Mouse (Mus musculus) limb, embryonic 13.5 days (tissue): ENCODE results near the gene Haus5. TPM values are rescaled to one million over a fixed set of nuclear protein-coding genes. Genes with fewer than 3 reads are reported as not detected.

Experiments used
- ATAC-seq: fragments of 200-750 bp; cut with Nextera tagmentation; 2 replicates; pipeline ENCODE4 v1.8.0; 2017; ENCODE audit warnings: low read depth, moderate number of reproducible peaks, moderate TSS enrichment; ENCODE audit not compliant: low FRiP score
- H3K27ac ChIP-seq: fragments of 300-500 bp; sonication (generic); 2 replicates; pipeline ENCODE4 v1.5.1; 2015; ENCODE audit warnings: inconsistent platforms, mild to moderate bottlenecking, moderate library complexity
- H3K27me3 ChIP-seq: fragments of 300-500 bp; sonication (generic); 2 replicates; pipeline ENCODE4 v1.6.1; 2015; ENCODE audit warnings: mild to moderate bottlenecking, inconsistent platforms
- H3K36me3 ChIP-seq: fragments of 300-500 bp; sonication (generic); 2 replicates; pipeline ENCODE4 v1.6.1; 2015; ENCODE audit warnings: inconsistent platforms, mild to moderate bottlenecking, moderate library complexity
- H3K4me1 ChIP-seq: fragments of 300-500 bp; sonication (generic); 2 replicates; pipeline ENCODE4 v1.6.1; 2015; ENCODE audit warnings: inconsistent platforms
- H3K4me2 ChIP-seq: fragments of 300-500 bp; sonication (generic); replicated peaks from 2 replicates; pipeline ENCODE4 v1.6.1; 2015; ENCODE audit warnings: inconsistent platforms, mild to moderate bottlenecking, moderate library complexity
- H3K4me3 ChIP-seq: fragments of 300-500 bp; sonication (generic); 2 replicates; pipeline ENCODE4 v1.5.1; 2015; ENCODE audit warnings: moderate library complexity, mild to moderate bottlenecking, inconsistent platforms
- H3K9ac ChIP-seq: fragments of 300-500 bp; sonication (generic); 2 replicates; pipeline ENCODE4 v1.6.1; 2015; ENCODE audit warnings: mild to moderate bottlenecking, inconsistent platforms
- H3K9me3 ChIP-seq: fragments of 300-500 bp; sonication (generic); 2 replicates; pipeline ENCODE4 v1.6.1; 2016; ENCODE audit warnings: inconsistent platforms
- WGBS: fragments of 180-500 bp; shearing (Covaris S2); methylation state at CpG from one replicate; pipeline ENCODE4 v1.1.7; 2015; 5-methylcytosine and 5-hydroxymethylcytosine counted together
- polyA plus RNA-seq: library from polyadenylated mRNA; unstranded; fragments of >200 nt; fragmentation: Nextera tagmentation; extraction: Ambion mirVana; gene quantifications from 2 replicates; pipeline ENCODE4 v1.2.1, GENCODE M21; 2015

Gene Haus5
- polyA plus RNA-seq, 1 experiment from 2014 or later: 45.3 TPM

GRCm38 (mm10) chr7:30618658-30619057, 46.1 kb downstream of the Haus5 start:
- Histone ChIP-seq H3K9me3 (no peaks in the 10 kb centered on the region; the same call in 1 of the 2 replicates), H3K36me3 (peaks cover 76% of the 10 kb centered on the region), H3K4me2 (no peak overlapping the region), H3K27me3 (no peaks in the 10 kb centered on the region), H3K27ac (no peak overlapping the region), H3K4me1 (no peaks in the 10 kb centered on the region), H3K9ac (no peak overlapping the region), H3K4me3 (no peak overlapping the region)
- ATAC-seq: no peak
- 96% methylated on average over 9 of the region's 9 CpGs for WGBS

- no peak overlapping the region for H3K4me3 ChIP-seq
- H3K4me2 ChIP-seq: no peak overlapping the region
- no peak overlapping the region for H3K27ac ChIP-seq
- WGBS: 58% methylated on average over 5 of the region's 5 CpGs
- no peaks in the 10 kb centered on the region for H3K27me3 ChIP-seq
- no peaks in the 10 kb centered on the region for H3K4me1 ChIP-seq
- H3K36me3 ChIP-seq: peaks cover 52% of the 10 kb centered on the region
- H3K9me3 ChIP-seq: no peaks in the 10 kb centered on the region; the same call in 1 of the 2 replicates
- no peak overlapping the region for H3K9ac ChIP-seq
- ATAC-seq: no peak
Measured at GRCm38 (mm10) chr7:30615049-30615760, 49.6 kb downstream of the Haus5 start.

GRCm38 (mm10) chr7:30614454-30614853, 50.3 kb downstream of the Haus5 start:
- no peaks in the 10 kb centered on the region for H3K4me1 ChIP-seq
- H3K4me2 ChIP-seq: no peak overlapping the region
- H3K27ac ChIP-seq: no peak overlapping the region
- H3K4me3 ChIP-seq: no peak overlapping the region
- H3K27me3 ChIP-seq: no peaks in the 10 kb centered on the region
- H3K36me3 ChIP-seq: peaks cover 45% of the 10 kb centered on the region
- H3K9ac ChIP-seq: no peak overlapping the region
- H3K9me3 ChIP-seq: no peaks in the 10 kb centered on the region; the same call in 1 of the 2 replicates
- ATAC-seq: no peak
- 84% methylated on average over 2 of the region's 2 CpGs for WGBS

GRCm38 (mm10) chr7:30613529-30614112, 51.2 kb downstream of the Haus5 start:
- Histone ChIP-seq H3K4me2 (no peak overlapping the region), H3K9ac (no peak overlapping the region), H3K27me3 (no peaks in the 10 kb centered on the region), H3K4me3 (no peak overlapping the region), H3K36me3 (peaks cover 37% of the 10 kb centered on the region), H3K9me3 (no peaks in the 10 kb centered on the region; the same call in 1 of the 2 replicates), H3K27ac (no peak overlapping the region), H3K4me1 (no peaks in the 10 kb centered on the region)
- no peak for ATAC-seq
- WGBS: 23% methylated on average over 14 of the region's 14 CpGs

GRCm38 (mm10) chr7:30612654-30613402, 52.0 kb downstream of the Haus5 start, which contains the start of gene Upk1a:
Gene Upk1a (minus strand): TSS chr7:30612847.
- WGBS: 51% methylated on average over 8 of the region's 8 CpGs
- no peak within 1 kb of the TSS for H3K4me3 ChIP-seq
- H3K9me3 ChIP-seq: no peaks in the 10 kb centered on the region; the same call in 1 of the 2 replicates
- ATAC-seq: no peak
- no peak within 1 kb of the TSS for H3K4me2 ChIP-seq
- peaks cover 29% of the 10 kb centered on the region for H3K36me3 ChIP-seq
- H3K9ac ChIP-seq: no peak within 1 kb of the TSS
- no peaks in the 10 kb centered on the region for H3K27me3 ChIP-seq
- no peak within 1 kb of the TSS for H3K27ac ChIP-seq
- H3K4me1 ChIP-seq: no peaks in the 10 kb centered on the region

GRCm38 (mm10) chr7:30610043-30610442, 54.8 kb downstream of the Haus5 start:
- Histone ChIP-seq H3K4me1 (no peaks in the 10 kb centered on the region), H3K27me3 (no peaks in the 10 kb centered on the region), H3K27ac (no peak overlapping the region), H3K36me3 (0 out of 2 replicates have a peak, but pooled peaks cover 1% of the 10 kb centered on the region), H3K9me3 (no peaks in the 10 kb centered on the region; the same call in 1 of the 2 replicates), H3K9ac (no peak overlapping the region), H3K4me3 (no peak overlapping the region), H3K4me2 (no peak overlapping the region)
- ATAC-seq: no peak
- 63% methylated on average over 7 of the region's 7 CpGs for WGBS

GRCm38 (mm10) chr7:30608476-30608875, 56.3 kb downstream of the Haus5 start:
- no peak overlapping the region for H3K9ac ChIP-seq
- no peak for ATAC-seq
- WGBS: 47% methylated on average over 16 of the region's 16 CpGs
- no peak overlapping the region for H3K27ac ChIP-seq
- H3K4me3 ChIP-seq: no peak overlapping the region
- H3K27me3 ChIP-seq: no peaks in the 10 kb centered on the region
- H3K9me3 ChIP-seq: no peaks in the 10 kb centered on the region
- no peak overlapping the region for H3K4me2 ChIP-seq
- no peaks in the 10 kb centered on the region for H3K36me3 ChIP-seq
- H3K4me1 ChIP-seq: no peaks in the 10 kb centered on the region

- no peak overlapping the region for H3K27ac ChIP-seq
- H3K27me3 ChIP-seq: no peaks in the 10 kb centered on the region
- H3K4me1 ChIP-seq: no peaks in the 10 kb centered on the region
- no peaks in the 10 kb centered on the region for H3K36me3 ChIP-seq
- no peaks in the 10 kb centered on the region for H3K9me3 ChIP-seq
- 23% methylated on average over 8 of the region's 8 CpGs for WGBS
- no peak overlapping the region for H3K4me3 ChIP-seq
- no peak for ATAC-seq
- no peak overlapping the region for H3K9ac ChIP-seq
- no peak overlapping the region for H3K4me2 ChIP-seq
Measured at GRCm38 (mm10) chr7:30607706-30608309, 57.0 kb downstream of the Haus5 start.

- no peaks in the 10 kb centered on the region for H3K27me3 ChIP-seq
- no peak overlapping the region for H3K4me2 ChIP-seq
- ATAC-seq: no peak
- 0 out of 2 replicates have a peak overlapping the region, but pooled peaks have one; percentile 19 for H3K9ac ChIP-seq
- no peaks in the 10 kb centered on the region for H3K9me3 ChIP-seq
- H3K4me3 ChIP-seq: no peak overlapping the region
- 85% methylated on average over 8 of the region's 8 CpGs for WGBS
- no peaks in the 10 kb centered on the region for H3K36me3 ChIP-seq
- H3K27ac ChIP-seq: no peak overlapping the region
- no peaks in the 10 kb centered on the region for H3K4me1 ChIP-seq
Measured at GRCm38 (mm10) chr7:30604944-30605343, 59.9 kb downstream of the Haus5 start.

- Histone ChIP-seq H3K4me1 (no peaks in the 10 kb centered on the region), H3K9ac (0 out of 2 replicates have a peak overlapping the region, but pooled peaks have one; percentile 19), H3K4me2 (no peak overlapping the region), H3K36me3 (no peaks in the 10 kb centered on the region), H3K4me3 (no peak overlapping the region), H3K27ac (no peak overlapping the region), H3K27me3 (no peaks in the 10 kb centered on the region), H3K9me3 (no peaks in the 10 kb centered on the region)
- no peak for ATAC-seq
- 51% methylated on average over 8 of the region's 8 CpGs for WGBS
Measured at GRCm38 (mm10) chr7:30604424-30604823, 60.4 kb downstream of the Haus5 start.
